Mouse (Mus musculus) heart, postnatal 14 days (tissue): ENCODE data around the gene Naip2. TPM values are rescaled to one million over a fixed set of nuclear protein-coding genes. Genes with fewer than 3 reads are reported as not detected.
"Not testable (repeated sequence)": the region's sequence is repeated elsewhere in the genome, so short reads cannot be mapped to it uniquely, and the experiment has no call there.

Source experiments
- DNase-seq, 2 experiments: peaks; one replicate each; pipeline ENCODE4 v3.0.0; 2021 to 2022
- intact Hi-C: fragments of 180-260 bp; cut with DNase I; formaldehyde crosslinking; loops from one replicate; pipeline ENCODE4 v1.15.1; 2025
- long read RNA-seq, 2 experiments: library from polyadenylated mRNA; stranded (forward); transcript quantifications; one replicate each; pipeline ENCODE4 v2.0.0; 2021
- total RNA-seq, 2 experiments: library from RNA; stranded (reverse); gene quantifications; 2 replicates each; pipeline ENCODE4 v1.2.3; 2021

The Naip2 gene
- total RNA-seq, result under 1 TPM; 0.44 to 0.50 TPM
- long read RNA-seq, experiment 1, result 0 reads
- long read RNA-seq, experiment 2, result 0 reads

DNA sequence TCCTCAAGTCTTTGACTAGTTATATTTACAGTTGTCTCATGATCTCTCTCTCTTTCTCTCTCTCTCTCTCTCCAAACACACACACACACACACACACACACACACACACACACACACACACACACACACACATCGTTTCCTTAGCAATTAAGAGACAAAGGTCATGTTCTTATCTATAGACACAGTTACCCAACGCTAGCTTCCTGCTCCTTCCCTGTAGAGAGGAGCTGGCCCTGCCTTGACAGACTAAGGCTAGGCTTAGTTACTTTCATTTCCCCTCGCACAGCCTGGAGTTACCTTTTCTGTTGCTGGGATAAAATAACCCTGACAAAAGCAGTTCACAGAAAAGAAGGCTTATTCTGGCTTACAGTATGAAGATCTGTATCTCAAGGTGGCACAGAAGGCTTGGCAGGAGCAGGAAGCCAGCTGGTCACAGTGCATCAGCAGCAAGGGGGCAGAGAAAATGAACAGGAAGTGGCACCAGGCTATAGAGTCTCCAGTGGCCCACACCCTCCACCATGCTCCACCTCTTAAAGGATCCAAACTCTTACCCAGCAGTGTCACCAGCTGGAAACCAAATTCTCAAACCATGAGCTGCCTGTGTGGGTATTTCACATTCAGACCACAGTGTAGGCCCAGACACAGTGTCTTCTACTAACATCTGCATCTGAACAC is at the start of gene Naip2:
TSS of gene Naip2 (minus strand) at position 434 of the 675 bp plus-strand sequence.
- DNase-seq, result peak in 1 of 2 experiments; percentile 2
- intact Hi-C loops, result not testable (repeated sequence)

DNA sequence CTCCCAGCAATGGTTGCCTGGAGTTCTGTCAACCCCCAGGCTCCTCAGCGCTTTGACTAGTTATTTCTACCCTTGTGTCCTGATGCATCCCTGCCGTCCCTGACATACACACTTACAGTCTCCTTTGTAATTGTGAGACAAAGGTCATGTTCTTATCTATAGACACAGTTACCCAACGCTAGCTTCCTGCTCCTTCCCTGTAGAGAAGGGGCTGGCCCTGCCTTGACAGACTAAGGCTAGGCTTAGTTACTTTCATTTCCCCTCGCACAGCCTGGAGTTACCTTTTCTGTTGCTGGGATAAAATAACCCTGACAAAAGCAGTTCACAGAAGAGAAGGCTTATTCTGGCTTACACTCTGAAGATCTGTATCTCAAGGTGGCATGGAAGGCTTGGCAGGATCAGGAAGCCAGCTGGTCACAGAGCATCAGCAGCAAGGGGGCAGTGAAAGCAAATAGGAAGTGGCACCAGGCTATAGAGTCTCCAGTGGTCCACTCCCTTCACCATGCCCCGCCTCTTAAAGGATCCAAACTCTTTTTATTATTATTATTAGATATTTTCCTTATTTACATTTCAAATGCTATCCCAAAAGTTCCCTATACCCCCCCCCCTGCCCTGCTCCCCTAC is 45.1 kb upstream of the Naip2 start:
- peak in 1 of 2 experiments; percentile 1 for DNase-seq
- intact Hi-C loops, result not testable (repeated sequence)

DNA sequence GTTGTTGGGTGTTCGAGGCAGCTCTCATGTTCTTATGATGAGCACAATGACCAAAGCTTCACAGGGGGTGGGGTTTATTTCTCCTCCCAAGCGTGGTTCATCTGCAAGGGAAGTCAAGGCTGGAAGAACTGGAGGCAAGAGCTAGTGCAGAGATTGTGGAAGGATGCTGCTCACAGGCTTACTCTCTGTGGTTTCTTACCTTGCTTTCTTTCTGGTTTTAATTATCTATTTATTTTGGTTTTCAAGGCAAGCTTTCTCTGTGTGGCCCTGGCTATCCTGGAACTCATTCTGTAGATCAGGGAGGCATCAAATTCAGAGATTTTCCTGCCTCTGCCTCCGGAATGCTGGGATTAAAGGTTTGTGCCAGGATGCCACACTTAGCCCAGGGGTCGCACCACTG is 44.3 kb upstream of the Naip2 start, which contains the start of gene Naip5:
TSS of gene Naip5 (minus strand) at position 101 of the 400 bp plus-strand sequence.
- DNase-seq, intact Hi-C loops: not testable (repeated sequence)

DNA sequence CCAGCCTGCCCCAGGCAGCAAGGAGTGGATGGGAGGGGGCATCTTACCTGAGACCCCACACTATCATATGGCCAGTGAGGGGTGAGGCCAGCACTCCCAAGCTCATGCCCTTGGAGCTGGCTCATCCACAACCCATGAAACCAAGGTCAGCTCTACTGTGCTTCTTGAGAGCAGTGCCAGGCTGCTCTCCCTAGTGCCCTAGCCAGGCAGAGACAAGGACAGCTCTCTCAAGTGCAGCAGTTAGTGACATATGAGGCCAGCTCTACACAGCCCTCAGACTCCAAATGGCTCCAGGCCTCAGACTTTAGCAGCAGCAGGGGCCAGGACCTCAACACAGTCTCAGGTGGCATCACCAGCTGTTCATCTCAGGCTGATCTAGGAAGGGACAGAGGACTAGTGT is 41.8 kb upstream of the Naip2 start:
- intact Hi-C loops, result no loop called here
- no peak for DNase-seq

DNA sequence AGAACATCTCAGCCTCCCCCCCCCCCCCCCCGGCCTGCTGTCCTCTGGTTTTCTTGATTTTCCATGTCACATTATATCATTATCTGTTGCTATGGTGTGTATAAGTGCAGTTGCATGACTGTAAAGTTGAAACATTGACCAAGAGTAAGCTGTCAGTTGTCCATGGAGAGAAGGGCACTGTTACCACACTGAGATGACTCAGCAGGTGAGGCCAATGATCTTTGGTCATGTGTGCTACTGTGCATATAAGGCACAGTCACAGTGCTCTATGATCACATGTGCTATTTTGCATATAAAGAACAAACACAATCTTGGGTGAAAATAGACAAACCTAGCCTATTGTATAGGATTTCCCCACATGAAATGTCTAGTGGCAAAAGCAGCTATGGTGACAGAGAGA is 11.8 kb upstream of the Naip2 start:
- DNase-seq, intact Hi-C loops: not testable (repeated sequence)

DNA sequence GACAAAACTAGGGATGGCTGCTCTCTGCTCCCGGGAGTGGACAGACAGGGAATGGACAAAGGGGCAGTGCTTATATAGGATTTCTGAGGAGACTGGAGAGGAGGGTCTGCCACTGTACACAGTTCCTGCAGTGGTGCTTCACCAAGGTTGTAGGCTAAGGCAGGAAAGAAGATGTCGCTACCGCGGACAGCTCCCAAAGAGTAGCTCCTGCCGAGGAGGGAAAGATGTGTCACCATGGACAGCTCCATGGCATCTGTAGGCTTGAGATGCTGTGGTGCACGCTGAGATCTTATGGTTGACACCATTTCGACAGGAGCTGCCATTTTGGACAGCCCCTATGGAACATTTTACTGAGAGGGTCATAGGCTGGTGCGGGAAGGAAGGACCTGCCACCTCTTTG is 8.6 kb upstream of the Naip2 start:
- peak; percentile 54 to 73 for DNase-seq
- intact Hi-C loops, result no loop called here

DNA sequence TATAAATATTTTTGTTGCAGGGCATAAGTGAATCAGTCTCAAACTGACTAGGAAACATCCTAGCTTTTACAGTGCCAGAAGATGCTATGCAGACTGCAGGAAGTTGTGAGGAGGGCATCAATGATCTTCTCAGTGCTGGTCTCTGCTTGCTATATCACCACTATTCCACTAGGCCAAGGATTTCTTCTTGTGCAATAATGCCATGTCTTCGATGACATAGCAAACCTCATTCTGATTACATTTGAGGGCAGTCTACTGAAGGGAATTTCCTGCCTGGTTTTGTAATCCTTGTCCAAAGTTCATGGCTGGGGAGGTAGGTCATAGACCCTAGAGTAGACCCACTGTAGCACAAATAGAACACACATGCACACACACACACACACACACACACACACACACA is 1.4 kb upstream of the Naip2 start:
- intact Hi-C loops, result no loop called here

DNA sequence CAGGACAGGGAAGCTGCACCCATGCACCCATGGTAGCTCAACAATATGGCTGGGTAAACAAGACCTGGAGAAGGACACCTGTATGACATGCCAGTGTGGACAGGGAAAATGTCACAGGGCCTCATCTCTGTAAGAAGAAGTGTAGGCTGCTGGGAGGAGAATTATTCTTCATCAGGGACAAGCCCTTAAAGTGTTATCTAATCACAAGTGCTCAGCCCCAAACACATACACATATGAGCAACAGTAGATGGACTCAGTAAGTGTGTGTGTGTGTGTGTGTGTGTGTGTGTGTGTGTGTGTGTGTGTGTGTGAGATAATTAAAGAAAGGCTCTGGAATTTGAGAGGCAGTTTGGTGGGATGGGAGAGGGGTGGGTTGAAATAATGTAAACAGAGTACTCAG is 1.1 kb downstream of the Naip2 start:
- no peak for DNase-seq
- intact Hi-C loops, result no loop called here

More for the DNA sequence above, 1.4 kb upstream of the Naip2 start:
- DNase-seq, result no peak

DNA sequence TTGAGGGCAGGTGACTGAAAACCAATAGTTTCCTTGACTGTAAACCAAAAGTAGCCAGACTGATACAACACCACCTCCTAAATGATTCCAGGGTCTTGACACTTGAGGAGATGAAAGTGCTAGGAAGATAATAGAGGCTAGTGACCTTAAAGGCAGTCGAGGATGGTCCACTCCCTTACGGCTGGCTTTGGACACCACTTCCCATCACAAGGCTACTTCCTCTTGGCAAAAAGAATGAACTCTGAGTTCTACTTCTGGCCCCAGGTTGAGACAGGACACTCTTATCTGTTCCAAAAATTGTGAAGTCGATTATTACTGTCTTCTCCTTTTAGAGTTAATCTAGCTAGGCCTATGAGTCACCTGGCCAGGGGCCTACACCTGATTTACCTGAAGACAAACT is 6.5 kb downstream of the Naip2 start:
- intact Hi-C loops, result no loop called here

DNA sequence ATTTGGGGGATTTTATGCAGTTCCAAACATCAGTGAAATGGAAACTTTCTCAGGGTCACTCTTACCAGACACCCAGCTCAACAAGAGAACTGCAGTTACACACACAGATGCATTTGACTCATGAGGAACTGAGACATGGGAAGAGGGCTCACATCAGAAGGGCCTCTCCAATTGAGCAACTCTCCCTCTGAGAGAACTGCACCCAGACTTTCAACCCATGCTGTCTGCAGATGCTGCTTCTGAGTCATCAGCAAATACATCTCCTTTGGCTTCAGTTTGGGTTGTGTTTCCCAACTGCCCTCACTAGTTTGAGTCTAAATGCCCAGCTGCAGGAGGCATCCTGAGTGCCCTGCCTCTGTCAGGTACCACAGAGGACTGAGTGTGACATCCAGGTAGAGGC is 18.8 kb downstream of the Naip2 start:
- DNase-seq, intact Hi-C loops: not testable (repeated sequence)

More for the DNA sequence above, 6.5 kb downstream of the Naip2 start:
- no peak for DNase-seq

DNA sequence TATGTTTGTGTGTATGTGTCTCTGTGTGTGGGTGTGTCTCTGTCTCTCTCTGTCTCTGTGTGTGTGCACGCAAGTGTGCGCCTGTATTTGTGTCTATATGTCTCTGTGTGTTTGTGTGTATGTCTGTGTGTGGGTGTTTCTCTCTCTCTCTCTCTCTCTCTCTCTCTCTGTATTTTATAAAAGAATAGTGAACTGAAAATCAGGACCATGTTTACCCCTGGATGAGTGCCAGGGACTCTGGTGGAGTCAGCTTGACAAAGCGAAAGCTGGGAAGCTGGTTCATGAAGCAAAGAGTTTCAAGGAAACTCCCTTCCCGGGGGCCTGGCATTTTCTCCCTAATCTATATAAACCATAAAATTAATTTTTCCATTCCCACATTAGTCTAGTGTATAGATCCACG is 27.5 kb downstream of the Naip2 start:
- DNase-seq, intact Hi-C loops: not testable (repeated sequence)

DNA sequence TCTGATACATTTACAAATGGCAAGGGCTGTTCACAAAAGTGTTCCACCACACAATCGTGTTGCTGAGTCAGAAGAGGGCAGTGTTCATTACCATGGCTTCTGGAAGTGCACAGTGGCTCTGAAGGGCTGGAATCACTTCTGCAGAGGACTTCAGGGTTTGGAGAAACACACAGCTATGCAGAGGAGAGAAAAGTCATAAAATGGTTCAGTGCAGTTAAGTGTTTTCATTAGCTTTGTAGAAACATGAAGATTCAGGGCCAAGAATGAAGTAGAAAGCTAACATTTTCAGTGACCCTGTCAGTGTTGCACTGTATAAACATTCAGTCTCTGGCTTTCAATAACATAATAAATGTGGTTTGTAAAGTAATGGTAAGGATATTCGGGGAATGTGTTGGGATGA is 35.5 kb downstream of the Naip2 start:
- intact Hi-C loops, result not testable (repeated sequence)

DNA sequence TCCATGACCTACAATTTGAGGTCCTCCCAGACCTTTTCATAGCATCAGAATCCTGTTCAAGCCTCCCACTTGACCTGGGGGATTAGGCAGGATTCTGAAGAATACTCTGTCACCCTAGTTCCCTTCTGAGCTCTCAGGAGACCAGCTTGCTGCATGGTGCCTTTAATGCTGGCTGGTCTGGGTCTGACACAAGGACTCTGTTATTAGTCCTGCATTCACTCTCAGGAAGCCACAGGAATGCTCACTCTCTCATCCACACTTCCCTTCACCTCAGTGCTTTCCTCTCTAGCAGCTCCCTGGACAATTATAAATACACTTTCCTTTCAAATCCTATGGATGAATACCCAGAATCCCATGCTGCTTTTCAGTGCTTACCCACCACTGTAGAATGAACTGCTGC is 39.4 kb downstream of the Naip2 start:
- DNase-seq, intact Hi-C loops: not testable (repeated sequence)

More for the DNA sequence above, 35.5 kb downstream of the Naip2 start:
- not testable (repeated sequence) for DNase-seq

DNA sequence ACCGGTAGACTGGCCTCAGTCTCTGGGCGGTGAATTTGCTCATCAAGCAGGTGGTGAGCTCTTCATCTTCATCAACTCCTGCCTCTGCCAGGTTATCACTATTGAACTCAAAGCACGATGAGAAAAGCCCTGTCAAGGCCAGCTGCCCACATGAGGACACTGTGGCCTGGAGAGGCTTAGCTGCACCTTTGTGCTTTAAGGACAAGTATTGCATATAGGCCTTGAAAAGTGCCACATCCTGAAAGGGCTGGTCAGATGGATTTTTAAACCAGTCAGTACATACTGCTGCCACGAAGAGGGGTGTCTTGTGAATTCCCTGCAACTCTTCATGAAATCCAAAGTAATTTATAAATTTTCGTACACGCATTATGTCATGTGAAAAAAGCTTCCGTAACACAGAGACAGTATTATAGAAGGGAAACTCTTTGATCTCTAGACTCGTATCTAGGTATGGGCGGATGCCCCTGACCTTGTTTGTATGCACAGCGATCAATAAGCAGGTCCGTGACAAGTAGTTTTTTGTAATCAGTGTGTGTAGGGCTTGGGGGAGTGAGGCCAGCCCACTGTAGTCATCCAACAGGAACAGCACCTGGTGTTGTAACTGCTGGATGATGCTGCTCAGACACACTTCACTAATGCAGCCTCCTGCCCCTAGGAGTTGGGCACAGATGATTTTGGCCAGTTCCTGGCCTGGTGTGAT is 40.6 kb downstream of the Naip2 start:
- DNase-seq, intact Hi-C loops: not testable (repeated sequence)

DNA sequence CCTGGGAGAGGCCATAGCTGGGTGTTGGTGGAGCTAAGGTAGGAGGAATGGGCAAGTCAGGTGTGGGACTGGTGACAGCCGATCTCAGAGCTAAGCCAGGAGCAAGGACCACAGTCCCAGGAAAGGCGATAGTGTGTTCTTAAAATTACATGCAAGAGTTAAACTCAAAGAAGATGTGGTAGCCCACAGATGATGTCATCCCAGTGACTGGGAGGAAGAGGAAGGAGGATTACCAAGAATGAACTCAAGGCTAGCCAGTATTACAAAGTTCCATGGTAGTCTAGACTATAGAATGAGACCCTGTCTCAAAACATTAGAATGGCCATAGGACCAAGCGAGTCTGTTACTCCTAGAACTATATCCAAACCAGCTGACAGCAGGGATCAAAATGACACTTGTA is 45.3 kb downstream of the Naip2 start:
- intact Hi-C loops, result no loop called here

DNA sequence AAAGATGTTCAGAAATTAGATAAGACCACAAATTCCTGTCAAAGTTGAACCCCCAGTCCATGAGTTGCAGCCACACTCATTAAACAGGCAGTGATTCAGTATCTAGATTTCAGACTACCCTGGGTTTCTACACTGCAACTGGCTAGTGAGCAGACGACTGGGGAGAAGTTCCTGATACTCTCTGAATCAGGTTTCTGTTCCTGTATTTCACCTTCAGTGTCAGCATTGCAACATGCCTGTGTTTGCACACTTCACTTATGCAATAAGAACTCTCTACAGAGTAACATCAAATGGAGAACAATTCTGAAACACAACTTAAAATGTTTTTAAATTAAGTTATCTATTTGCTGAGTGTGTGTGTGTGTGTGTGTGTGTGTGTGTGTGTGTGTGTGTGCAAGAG is 49.2 kb downstream of the Naip2 start:
- intact Hi-C loops, result no loop called here
- DNase-seq, result peak in 1 of 2 experiments; percentile 2

More for the DNA sequence above, 45.3 kb downstream of the Naip2 start:
- no peak for DNase-seq

DNA sequence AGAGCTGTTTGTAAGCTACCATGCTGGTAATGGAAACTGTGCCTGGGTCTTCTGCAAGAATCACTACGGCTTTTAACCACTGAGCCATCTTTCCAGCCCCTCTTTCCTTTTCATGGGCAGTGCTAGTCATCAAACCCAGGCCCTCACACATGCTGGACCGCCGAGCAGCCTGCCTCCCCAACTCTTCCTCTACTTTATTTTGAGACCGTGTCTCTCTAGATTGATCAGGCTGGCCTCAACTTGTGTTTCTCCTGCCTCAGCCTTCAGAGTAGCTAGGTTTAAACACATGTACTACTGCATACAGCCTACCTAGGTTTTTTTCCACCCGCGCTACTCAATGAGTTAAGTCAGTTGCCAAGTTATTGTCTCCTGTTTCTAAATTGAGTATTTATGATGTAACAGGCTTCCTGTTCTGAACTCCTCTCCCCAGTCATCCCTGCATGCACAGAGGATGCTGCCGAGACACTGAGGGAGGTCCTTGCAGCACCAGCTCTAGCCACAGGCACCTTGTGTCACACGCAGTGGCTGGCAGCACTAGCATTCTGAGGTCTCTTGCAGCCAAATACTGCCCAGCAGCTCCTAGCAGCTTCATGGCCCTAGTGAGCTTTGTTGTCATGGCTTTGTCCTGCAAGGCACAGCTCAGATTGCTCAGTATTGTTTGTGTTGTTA is 60.1 kb downstream of the Naip2 start:
- intact Hi-C loops, result no loop called here
- no peak for DNase-seq

DNA sequence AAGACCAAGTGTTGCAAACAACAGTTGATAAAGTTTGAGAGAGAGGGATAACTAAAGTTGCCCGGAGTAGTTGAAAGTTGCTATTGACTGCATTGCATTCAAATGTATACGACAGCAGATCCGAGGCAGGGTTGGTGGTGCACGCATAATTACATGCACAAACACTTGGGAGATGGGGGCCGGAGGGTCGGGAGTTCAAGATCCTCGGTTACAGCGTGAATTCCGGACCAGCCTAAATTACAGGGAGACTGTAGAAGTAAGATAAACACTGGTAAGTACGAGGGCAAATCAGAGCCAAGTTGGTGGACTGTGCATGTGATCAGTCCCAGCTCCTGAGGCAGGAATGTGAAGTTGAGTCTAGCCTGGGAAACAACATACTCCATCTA is 76.6 kb downstream of the Naip2 start:
- no peak for DNase-seq
- intact Hi-C loops, result no loop called here

DNA sequence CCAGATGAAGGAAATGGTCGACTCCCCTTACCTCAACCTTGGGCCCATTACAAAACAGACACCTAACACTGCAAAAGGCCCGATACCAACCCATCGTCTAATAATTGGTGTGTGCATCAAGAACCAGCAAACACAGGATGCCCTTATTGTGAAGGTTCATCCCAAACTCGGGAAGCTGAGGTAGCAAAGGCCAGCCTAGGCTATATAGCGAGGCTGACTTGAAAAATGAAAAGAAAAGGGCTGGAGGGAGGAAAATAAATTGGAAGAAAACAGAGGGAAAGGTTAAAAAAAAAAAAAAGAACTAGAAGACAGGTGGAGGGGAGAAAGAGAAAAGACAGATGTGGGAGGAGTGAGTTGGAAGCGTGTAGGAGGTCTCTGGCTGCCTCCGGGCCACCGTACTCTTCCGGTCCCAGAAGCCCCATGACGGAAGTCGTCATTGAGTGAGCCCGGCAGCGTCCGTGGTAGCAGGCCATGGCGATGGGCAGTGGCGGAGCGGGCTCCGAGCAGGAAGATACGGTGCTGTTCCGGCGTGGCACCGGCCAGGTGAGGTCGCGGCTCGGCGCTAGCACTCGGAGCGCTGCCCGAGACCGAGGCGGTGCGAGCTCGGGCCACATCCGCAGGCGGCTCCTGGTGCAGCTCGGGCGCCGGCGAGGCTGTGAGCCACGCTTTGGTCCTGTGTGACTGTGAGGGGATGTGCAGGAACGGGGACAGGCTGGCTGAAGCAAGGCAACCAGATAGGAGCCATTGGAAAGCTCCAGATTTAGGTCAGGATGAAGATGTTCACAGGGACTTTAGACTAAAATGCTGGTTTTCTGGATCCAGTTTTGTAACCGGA is 77.3 kb downstream of the Naip2 start, which contains the start of gene Smn1:
TSS of gene Smn1 (plus strand) at position 430 of the 835 bp plus-strand sequence.
- peak; percentile 91 to 92 for DNase-seq
- intact Hi-C loops, result loop anchor here (1.0 kb wide), 1 partner anchor 8 kb away; no protein-coding TSS in a partner anchor

DNA sequence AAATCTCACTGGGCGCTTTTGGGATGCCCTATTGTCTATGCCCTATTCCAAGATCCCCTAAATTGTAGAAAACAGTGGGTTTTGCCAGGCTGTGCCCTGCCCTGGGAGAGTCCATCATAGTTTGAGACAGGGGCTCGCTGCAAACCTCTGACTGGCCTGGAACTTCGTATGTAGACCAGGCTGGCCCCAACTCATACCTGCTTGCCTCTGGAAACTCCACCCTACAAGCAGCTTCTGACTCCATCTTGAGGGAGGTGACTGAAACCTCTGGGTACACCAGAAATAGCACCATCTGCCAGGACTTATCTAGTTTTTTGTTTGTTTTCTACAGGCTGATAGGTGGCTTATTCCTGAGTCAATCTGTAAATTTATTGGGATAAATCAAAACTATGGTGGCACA is 77.9 kb downstream of the Naip2 start:
- intact Hi-C loops, result loop anchor here (1.0 kb wide), 1 partner anchor 8 kb away; no protein-coding TSS in a partner anchor
- DNase-seq, result no peak
